Mouse (Mus musculus): ENCODE data around the gene Usp12.
"Not testable (repeated sequence)": the region's sequence is repeated elsewhere in the genome, so short reads cannot be mapped to it uniquely, and the experiment has no call there.

The Usp12 gene

DNA sequence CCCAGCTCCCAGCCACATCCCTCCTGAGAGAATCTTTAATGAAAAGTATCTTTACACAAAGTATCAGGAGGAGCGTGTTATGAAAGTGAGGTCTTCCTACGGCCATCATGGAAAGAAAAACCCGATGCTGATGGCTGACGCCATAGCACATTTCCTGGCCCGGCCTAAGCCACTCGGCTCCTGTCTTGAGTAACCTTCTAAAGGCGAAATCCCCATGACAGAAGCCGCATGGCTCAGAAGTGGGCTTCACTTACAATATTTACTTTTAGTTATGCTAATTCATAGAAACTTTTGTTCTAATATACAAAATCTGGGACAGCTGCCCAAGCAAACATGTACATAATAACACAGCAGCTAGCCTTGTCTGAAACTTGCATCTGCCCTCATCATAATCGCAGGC lies 59.8 kb downstream of the Usp12 start:
- not testable (repeated sequence) for DNase-seq

- no peak for DNase-seq
These were observed 60.7 kb downstream of the Usp12 start for GRCm38 (mm10) chr5:146733888-146734640.

DNA sequence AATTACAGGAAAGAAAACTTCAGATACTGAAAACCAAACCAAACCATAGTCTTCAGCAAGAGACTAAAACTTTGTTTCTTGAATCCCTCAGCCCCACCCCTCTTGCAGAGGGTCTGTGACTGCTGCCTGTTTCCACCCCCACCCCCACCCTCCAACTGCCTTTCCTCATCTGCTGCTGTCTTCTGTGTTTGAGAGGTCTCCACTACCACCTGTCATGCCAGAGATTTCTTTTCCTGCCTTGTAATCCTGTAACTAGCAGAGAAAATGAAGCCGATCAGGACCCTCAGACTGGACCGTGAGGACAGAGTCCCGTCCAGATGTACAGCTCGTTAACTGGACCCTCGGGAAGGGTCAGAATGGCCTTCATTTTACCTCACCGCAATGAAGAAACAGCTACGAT lies 61.4 kb downstream of the Usp12 start:
- DNase-seq: no peak

- DNase-seq: no peak
These were observed 67.8 kb downstream of the Usp12 start for GRCm38 (mm10) chr5:146727006-146727405.

DNA sequence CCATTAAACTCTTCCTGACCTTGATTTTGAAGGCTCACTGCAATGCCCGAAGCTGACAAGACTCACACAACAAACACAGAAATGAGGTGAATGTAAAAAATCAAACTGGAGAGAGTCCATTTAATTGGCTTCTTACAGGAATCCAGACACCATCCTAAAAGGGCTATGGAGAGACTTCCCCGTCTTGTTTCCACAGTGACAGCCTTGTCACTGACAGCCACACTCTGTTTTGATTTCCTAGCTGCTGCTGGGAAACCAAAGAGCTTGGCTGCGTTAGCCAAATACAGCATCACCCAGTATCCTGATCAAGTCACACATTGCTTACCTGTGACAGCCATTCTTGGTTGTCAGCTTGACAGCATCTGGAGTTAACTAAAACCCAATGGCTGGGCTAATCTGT lies 69.8 kb downstream of the Usp12 start:
- no peak for DNase-seq

DNA sequence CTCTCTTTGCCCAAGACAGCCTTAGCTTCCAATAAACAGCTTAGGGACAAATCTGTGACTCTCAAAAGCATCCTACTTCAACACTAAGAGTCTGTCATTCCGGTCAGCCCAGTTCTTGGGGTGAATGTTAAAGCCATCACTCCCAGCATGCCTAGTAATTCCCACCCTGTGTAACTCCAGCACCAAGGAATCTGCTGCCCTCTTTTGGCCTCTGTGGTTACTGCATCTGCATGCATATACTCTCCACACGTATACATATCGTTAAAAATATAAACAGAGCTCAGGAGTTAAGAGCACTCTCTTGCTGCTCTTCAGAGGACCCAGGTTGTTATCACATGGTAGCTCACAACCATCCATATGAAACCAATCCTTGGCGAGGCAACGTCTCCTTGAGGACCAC lies 71.4 kb downstream of the Usp12 start:
- no peak for DNase-seq

DNA sequence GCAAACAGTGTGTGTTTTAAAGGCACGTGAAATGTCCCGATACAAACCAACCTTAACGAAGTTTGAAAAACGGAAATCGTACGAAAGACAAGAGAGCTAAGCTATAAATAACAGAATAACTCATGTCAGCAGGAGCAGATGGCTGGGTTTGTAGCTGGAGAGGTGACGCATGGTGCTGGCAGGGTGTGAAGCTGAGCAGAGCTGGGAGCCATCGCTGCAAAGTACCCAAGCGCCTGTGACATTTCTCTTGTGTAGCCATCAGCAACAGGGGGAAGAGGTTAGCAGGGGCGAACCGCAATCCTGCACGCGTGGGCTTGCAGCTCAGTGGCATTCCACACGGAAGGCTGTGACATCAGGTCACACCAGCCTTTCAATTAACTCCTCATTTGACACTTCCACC lies 72.6 kb downstream of the Usp12 start:
- DNase-seq: peak; percentile 68

- DNase-seq: no peak
These were observed 75.0 kb downstream of the Usp12 start for GRCm38 (mm10) chr5:146719584-146720356.

DNA sequence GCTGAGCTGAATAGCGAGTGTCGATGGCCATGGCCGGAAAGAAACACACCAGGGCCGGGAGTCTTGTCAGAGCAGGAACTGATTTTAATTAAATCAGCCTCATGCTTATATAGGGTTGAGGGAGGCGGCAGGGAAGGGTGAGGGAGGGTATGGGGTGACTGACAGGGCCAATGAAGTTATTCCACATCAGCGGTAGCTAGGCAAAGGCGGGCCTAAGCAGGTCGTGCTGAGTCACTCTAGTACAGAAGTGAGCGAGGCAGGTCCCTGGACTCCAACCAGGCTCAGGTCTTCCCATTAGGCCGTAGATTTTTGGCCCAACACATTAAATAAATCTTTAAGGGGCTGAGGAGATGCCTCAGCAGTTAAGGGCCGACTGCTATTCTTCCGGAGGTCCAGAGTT lies 81.0 kb downstream of the Usp12 start:
- no peak for DNase-seq

DNA sequence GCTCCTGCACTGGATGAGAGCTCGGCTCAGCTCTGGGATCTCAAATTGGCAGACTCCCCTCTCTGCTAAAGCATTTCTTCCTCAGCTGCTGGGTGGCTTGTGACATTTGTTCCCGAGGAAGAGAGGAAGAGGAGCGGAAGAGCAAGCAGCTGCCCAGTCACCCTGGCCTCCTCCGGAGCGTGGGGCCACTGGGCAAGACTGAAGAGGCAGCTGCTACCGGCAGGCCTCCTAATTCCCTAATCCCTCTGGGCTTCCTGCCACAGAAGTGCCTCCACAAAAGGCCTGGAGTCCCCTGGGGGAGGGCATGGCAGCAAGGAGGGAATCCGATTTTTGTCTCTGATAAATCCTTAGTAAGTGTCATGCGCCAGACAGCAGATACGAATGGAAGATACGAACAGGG lies 81.7 kb downstream of the Usp12 start:
- DNase-seq: peak; percentile 34

- no peak for DNase-seq
These were observed 82.4 kb downstream of the Usp12 start for GRCm38 (mm10) chr5:146712282-146712918.

- DNase-seq: no peak
These were observed 85.4 kb downstream of the Usp12 start for GRCm38 (mm10) chr5:146709361-146709760.

DNA sequence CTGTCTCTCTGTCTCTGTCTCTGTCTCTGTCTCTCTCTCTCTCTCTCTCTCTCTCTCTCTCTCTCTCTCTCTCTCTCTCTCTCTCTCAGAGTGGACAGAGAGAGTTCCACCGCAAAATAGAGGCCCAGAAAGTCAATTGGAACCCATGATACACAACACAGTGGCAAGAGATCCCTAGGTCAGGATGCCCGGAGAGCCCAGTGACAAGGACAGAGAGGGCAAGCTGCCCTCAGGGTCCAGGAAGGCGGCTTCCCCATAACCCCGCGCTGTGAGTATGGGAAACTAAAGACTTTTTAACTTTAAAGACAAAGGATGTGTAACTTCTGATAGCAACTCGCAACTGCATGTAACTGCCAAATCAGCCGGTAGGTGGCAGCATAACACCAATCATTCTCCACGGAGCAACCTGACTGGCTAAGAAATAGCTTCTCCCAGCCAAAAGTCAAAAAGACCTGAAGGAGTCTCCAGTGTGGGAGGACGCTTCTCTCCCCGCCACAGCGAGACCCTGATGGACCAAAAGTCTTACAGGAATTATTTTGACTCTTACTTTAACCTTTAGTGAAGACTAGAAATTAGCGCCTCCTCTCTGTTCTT lies 88.9 kb downstream of the Usp12 start:
- peak; percentile 56 for DNase-seq

GRCm38 (mm10) chr5:146705411-146705810 lies 89.4 kb downstream of the Usp12 start:
- DNase-seq: no peak

DNA sequence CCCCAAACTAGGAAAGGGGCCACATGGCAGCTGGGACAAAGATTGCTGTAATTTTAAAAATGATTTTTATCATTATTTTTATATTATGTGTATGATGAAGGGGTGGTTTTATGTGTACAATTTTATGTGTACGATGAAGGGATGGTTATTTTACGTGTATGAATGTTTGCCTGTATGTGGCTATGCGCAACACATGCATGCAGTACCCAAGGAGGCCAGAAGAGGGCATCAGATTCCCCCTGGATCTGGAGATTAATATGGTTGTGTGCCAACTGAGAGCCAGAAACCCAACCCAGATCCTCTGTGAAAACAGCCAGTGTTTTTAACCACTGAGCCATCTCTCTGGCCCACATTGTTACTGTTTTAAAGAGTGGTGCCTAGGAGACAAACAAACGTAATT lies 90.6 kb downstream of the Usp12 start:
- no peak for DNase-seq

DNA sequence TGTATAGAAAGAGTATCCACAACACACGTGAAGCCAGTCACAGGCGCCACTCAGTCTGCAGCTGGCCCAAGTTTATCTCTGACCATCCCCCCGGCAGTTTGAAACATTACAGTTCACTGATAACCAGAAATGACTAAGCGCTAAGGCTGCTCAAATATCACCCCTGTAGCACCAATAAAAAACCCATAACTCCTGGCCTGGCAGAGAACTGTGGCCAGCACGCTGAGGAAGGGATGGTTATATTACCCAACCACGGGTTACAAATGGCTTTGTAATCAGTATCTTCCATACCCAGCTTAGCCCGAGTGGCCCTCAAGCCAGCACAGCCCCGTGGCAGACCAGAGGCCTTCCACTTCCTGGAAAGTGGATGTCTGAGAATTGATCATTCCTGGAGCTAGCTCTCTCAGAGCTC lies 91.1 kb downstream of the Usp12 start:
- no peak for DNase-seq

DNA sequence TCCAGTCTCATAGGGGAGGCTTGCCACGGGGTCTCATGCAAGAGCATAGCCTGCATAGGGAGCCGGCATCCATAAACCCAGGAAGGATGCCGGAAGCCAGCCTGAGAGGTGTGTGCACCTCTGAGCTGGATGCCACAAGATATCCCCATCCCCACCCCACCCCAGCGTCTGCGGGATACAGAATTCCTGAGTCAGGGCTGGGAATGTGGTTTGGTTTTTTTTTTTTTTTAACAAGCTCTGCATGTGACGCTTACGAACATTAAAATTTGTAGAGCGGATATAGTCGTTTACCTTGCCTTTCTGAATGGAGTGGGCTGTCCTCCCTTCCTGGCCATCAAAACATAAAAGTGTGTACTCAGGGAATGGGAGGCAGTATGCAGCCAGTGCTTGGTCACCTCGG lies 94.7 kb downstream of the Usp12 start:
- DNase-seq: no peak

GRCm38 (mm10) chr5:146699433-146700019 lies 95.3 kb downstream of the Usp12 start:
- DNase-seq: no peak

DNA sequence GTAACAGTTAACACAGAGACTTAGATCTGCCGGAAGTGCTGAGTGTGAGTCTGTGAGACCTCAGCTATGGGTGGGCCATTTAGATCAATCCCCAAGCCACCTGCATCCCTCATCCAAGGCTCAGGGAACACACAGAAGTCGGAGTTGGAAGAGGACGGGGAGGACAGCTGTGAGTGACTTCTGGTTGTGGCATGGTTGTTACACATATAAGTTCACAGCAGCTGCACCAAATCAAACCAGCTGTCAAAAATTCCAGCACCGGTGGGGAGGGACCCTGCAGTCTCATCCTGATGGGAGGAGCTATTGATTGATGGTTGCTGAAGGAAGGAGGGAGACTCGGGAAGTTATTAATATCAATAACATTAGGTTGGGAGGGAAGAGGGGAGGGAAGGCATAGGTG lies 99.3 kb downstream of the Usp12 start:
- DNase-seq: no peak

GRCm38 (mm10) chr5:146692976-146693361 lies 101.8 kb downstream of the Usp12 start:
- no peak for DNase-seq

DNA sequence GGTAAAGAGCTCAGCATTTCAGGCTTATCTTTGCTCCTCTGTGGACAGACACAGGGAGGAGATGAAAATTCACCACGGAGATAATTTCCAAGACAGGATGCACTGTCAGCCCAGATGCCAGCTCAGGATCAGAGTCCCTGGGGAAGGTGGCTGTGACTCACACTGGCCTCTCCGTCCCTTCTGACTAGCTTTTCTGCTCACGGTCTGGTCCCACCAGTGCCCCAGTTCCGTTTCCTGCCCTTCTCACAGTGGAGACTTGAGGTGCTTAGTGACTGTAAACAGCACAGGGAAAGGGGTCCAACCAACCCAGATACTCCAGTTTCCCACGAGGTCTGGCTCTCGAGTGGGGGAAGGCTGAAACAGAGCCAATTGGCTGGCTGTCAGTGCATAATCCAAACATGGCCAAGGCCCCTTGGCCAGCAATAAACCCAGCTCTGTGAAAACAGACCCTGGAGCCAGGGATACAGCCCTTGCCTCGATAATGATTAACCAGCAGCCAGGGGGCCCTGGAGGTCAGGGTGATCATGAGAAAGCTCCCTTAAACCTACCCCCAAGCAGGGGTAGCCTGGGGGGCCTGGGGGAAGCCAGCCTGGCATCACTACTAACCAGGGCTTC lies 102.3 kb downstream of the Usp12 start:
- DNase-seq: no peak

DNA sequence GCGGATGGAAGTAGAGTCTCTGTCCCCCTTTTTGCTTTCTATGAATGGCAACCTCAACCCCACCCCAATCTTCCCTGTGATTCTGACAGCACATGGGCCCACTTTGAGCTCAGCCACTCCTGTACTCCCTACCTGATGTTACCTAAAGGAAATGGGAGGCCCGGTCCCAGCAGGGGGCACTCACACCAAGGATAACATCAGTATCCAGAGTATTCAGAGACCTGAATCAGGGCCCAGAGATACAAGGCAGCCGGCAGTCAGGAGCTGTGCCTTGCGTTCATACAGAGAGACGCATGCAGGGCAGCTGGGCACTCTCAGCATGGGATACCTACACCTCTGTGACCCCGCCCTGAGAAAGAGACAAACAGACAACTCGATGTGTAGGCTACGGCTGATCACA lies 103.1 kb downstream of the Usp12 start:
- no peak for DNase-seq
